Mouse (Mus musculus): ENCODE results near the gene Rfk. TPM values are rescaled to one million over a fixed set of nuclear protein-coding genes. Genes with fewer than 3 reads are reported as not detected.

Rfk gene
- polyA plus RNA-seq, 1 experiment from 2014 or later, result 80.8 TPM

DNA sequence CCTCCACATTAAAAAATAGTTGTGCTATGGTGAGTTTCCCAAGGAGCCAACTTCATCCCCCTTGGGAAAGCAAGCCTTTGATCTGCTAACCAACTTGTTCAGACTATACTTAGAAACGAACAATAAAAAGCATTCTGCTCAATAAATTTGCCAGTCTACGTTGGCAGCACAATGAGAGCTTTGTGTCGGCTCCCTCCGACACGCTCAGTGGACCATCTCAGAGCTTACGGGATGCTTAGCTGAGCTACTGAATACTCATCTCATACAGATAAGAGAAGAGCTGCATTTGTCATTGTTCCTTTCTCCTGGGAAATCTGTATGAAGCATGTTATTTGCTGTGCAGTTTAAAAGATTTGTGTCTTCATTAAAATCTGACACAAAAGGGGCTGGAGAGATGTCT lies 7.4 kb upstream of the Rfk start:
- H3K4me2 ChIP-seq, result no peak overlapping the region
- no peak for ATAC-seq (ENCODE audit: insufficient read depth, low FRiP score, low read depth)
- H3K9ac ChIP-seq, result no peak overlapping the region
- H3K27me3 ChIP-seq (replicated peaks), result no peaks in the 10 kb centered on the region
- no peaks in the 10 kb centered on the region for H3K36me3 ChIP-seq
- H3K4me3 ChIP-seq (replicated peaks), result no peak overlapping the region
- H3K27ac ChIP-seq, result no peak overlapping the region
- H3K4me1 ChIP-seq, result no peaks in the 10 kb centered on the region
- WGBS, result 72% methylated on average over 6 of the region's 6 CpGs
- H3K9me3 ChIP-seq, result no peaks in the 10 kb centered on the region

DNA sequence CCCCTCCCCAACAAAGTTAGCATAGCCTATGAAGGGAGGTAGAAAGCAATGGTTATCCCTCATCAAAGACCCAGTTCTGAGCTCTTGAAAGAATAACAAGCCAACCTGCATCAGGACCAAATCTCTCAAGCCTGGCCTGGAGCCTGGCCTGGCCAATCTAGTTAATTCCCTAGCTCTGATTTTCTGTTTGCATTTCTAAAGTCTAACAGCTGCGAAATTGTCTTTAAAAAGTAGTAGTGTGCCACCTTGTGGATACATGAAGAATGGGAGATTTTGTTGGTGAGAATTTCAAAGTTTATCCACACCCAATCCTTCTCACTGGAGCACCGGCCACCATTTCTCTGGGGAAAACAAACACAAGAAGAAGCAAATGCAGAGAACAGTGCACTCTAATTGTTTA lies 5.4 kb upstream of the Rfk start:
- no peak for ATAC-seq (ENCODE audit: insufficient read depth, low FRiP score, low read depth)
- 3% methylated on average over 2 of the region's 2 CpGs for WGBS

DNA sequence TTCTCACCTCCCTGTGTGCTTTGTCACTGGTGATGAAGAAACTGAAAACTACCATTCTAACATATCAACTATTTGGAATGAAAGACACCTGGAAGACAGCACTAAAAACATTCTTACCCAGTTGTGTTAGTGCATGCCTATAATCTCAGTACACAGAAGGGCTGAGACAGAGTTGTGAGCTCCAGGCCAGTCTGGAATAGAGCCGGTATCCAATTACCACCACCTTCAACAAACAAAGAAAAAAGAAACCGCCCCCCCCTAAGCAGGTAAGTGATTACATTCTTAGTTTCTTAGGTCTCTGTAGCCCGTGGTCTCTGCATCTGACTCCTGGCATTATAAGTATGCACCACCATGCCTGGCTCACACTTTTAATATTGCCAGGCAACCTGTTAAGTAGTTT lies 977 bp upstream of the Rfk start:
- Histone ChIP-seq H3K4me1 (no peaks in the 10 kb centered on the region), H3K4me2 (peak overlapping the region; percentile 69), H3K4me3 (replicated peaks) (no peak overlapping the region), H3K27me3 (replicated peaks) (no peaks in the 10 kb centered on the region), H3K9me3 (no peaks in the 10 kb centered on the region), H3K9ac (no peak overlapping the region), H3K27ac (no peak overlapping the region), H3K36me3 (no peaks in the 10 kb centered on the region)
- no peak for ATAC-seq (ENCODE audit: insufficient read depth, low FRiP score, low read depth)
- WGBS, result 24% methylated on average over 3 of the region's 3 CpGs

More for the DNA sequence above, 5.4 kb upstream of the Rfk start:
- Histone ChIP-seq H3K36me3 (no peaks in the 10 kb centered on the region), H3K27me3 (replicated peaks) (no peaks in the 10 kb centered on the region), H3K9ac (no peak overlapping the region), H3K4me1 (no peaks in the 10 kb centered on the region), H3K9me3 (no peaks in the 10 kb centered on the region), H3K4me2 (no peak overlapping the region), H3K27ac (no peak overlapping the region), H3K4me3 (replicated peaks) (no peak overlapping the region)

DNA sequence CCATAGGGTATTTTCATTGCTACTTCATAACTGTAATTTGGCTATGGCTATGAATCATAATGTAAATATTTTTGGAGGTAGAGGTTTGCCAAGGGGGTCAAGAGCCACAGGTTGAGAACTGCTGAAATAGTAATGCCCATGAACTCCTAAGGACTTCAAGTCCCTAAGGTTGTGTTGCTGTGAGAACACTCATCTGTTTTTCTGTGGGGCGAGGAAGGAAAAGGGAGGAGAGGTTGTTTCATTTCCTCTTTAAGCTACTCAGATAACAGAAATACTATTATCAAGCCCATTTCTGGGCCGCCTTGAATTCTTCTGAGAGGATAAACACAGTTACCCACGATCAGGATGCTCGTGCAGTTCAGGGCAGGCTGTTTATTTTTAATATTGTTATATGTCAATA lies 3.0 kb downstream of the Rfk start:
- H3K4me3 ChIP-seq (replicated peaks), result no peak overlapping the region
- 81% methylated on average over 4 of the region's 4 CpGs for WGBS

DNA sequence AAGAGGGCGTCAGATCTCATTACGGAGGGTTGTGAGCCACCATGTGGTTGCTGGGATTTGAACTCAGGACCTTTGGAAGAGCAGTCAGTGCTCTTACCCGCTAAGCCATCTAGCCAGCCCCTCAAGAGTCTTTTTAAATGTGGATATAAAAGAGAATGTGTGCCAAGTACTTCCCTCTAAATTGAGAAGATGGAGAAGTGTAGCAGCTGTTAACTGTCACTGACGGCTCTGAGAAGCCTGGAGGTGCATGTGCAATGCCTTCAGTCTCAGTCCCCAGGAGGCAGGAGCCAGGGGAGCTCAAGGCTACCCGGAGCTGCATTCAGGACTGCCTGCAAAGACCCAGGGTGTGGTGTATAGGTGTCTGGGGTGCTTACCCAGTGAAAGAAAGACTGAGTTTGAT lies 4.1 kb downstream of the Rfk start:
- ATAC-seq (ENCODE audit: insufficient read depth, low FRiP score, low read depth), result no peak
- H3K9ac ChIP-seq, result no peak overlapping the region
- H3K4me3 ChIP-seq (replicated peaks), result no peak overlapping the region
- H3K27ac ChIP-seq, result no peak overlapping the region
- peaks cover 14% of the 10 kb centered on the region; the same call in 1 of the 2 replicates for H3K36me3 ChIP-seq
- H3K27me3 ChIP-seq (replicated peaks), result no peaks in the 10 kb centered on the region
- H3K4me1 ChIP-seq, result no peaks in the 10 kb centered on the region
- no peak overlapping the region for H3K4me2 ChIP-seq
- 63% methylated on average over 5 of the region's 5 CpGs for WGBS
- no peaks in the 10 kb centered on the region for H3K9me3 ChIP-seq

More for the DNA sequence above, 3.0 kb downstream of the Rfk start:
- Histone ChIP-seq H3K36me3 (peaks cover 14% of the 10 kb centered on the region; the same call in 1 of the 2 replicates), H3K9me3 (no peaks in the 10 kb centered on the region), H3K27ac (no peak overlapping the region), H3K4me1 (no peaks in the 10 kb centered on the region), H3K4me2 (no peak overlapping the region), H3K27me3 (replicated peaks) (no peaks in the 10 kb centered on the region), H3K9ac (no peak overlapping the region)
- no peak for ATAC-seq (ENCODE audit: insufficient read depth, low FRiP score, low read depth)

DNA sequence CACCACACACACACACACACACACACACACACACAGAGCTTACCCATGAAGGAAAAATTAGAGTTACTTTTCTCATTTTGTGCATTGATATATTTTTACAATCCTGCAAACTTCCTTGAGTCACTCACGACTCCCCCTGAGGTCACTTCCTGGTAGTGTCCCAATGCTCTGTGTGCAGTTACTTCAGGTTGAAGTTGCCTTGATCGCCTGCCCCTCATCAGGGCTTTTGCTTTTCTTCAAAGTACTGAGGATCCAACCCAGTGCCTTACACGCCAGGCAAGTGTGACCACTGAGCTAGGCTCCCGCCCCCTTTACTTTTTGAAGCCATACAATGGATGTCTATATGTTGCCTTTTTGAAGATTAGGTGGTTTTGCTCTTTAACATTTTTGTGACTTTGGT lies 6.1 kb downstream of the Rfk start:
- Histone ChIP-seq H3K27ac (no peak overlapping the region), H3K9ac (no peak overlapping the region), H3K4me3 (replicated peaks) (no peak overlapping the region), H3K27me3 (replicated peaks) (no peaks in the 10 kb centered on the region), H3K36me3 (peaks cover 14% of the 10 kb centered on the region; the same call in 1 of the 2 replicates), H3K4me1 (no peaks in the 10 kb centered on the region), H3K9me3 (no peaks in the 10 kb centered on the region), H3K4me2 (no peak overlapping the region)
- 85% methylated on average over 4 of the region's 4 CpGs for WGBS
- no peak for ATAC-seq (ENCODE audit: insufficient read depth, low FRiP score, low read depth)

DNA sequence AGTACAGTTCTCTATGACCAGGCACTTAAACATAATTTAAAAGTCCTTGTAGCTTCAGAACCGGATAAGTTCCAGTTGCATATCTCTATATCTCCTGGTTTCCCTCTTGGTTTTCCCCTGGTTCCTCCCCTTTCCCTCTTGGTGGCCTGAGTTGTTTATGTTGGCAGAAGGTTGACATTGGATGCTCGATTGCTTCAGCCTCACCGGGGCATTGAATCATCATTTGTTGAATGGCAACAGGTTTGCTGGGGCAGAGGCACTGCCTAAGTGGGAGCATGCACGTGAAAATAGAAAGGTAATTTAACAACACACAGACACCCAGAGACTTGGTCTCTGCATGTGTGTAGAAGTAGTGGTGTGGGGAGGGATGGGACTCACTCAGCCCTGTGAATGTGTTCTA lies 6.7 kb downstream of the Rfk start:
- no peak overlapping the region for H3K27ac ChIP-seq
- no peak overlapping the region for H3K4me3 ChIP-seq (replicated peaks)
- ATAC-seq (ENCODE audit: insufficient read depth, low FRiP score, low read depth), result no peak
- no peaks in the 10 kb centered on the region for H3K4me1 ChIP-seq
- no peak overlapping the region for H3K4me2 ChIP-seq
- 74% methylated on average over 4 of the region's 4 CpGs for WGBS
- peaks cover 14% of the 10 kb centered on the region; the same call in 1 of the 2 replicates for H3K36me3 ChIP-seq
- no peaks in the 10 kb centered on the region for H3K9me3 ChIP-seq
- H3K27me3 ChIP-seq (replicated peaks), result no peaks in the 10 kb centered on the region
- no peak overlapping the region for H3K9ac ChIP-seq

DNA sequence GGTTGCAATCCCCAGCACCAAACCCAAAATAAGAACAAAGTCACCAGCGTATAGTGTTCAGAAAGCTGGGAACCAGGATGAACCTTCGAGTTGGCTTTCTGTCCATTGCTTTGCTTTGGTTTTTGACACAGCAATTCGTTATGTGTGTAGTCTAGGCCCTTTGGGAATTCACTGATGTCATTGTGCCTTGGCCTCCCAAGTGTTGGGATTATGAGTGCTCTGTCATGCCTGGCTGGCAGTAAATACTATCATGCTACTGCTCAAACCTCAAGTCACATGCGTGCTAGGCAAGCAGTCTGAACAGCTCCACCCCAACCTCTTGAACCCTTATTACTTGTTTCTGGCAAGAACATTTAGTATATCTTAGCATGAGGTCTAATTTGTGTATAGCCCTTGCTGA lies 9.3 kb downstream of the Rfk start:
- no peak for ATAC-seq (ENCODE audit: insufficient read depth, low FRiP score, low read depth)
- H3K4me2 ChIP-seq, result no peak overlapping the region

DNA sequence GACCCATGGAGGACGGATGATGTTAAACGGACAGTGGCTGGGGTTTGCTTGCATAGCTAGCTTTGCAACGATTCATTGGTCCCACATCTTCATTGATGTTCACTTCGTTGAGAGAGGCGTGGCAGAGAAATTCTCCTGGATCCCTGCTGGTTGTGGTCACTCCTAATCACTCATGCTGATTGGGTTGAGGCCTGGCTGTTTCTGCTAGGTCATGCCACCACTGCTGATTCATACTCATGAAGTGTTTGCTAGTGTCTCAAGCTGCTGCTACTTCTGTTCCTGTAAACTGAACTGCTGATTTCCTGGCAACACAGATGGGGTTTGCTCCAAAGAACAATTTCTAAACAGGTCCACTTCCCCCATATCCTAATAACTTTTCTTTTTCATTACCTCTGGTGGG lies 13.0 kb downstream of the Rfk start:
- 88% methylated on average over 5 of the region's 5 CpGs for WGBS
- H3K4me2 ChIP-seq, result no peak overlapping the region
- H3K9me3 ChIP-seq, result no peaks in the 10 kb centered on the region
- no peak overlapping the region for H3K4me3 ChIP-seq (replicated peaks)
- H3K27ac ChIP-seq, result no peak overlapping the region
- H3K27me3 ChIP-seq (replicated peaks), result no peaks in the 10 kb centered on the region
- no peak overlapping the region for H3K9ac ChIP-seq
- ATAC-seq (ENCODE audit: insufficient read depth, low FRiP score, low read depth), result no peak
- H3K36me3 ChIP-seq, result no peaks in the 10 kb centered on the region
- no peaks in the 10 kb centered on the region for H3K4me1 ChIP-seq

More for the DNA sequence above, 9.3 kb downstream of the Rfk start:
- Histone ChIP-seq H3K9ac (no peak overlapping the region), H3K4me3 (replicated peaks) (no peak overlapping the region), H3K4me1 (no peaks in the 10 kb centered on the region), H3K27me3 (replicated peaks) (no peaks in the 10 kb centered on the region), H3K36me3 (peaks cover 14% of the 10 kb centered on the region; the same call in 1 of the 2 replicates), H3K27ac (no peak overlapping the region), H3K9me3 (no peaks in the 10 kb centered on the region)
- WGBS, result 88% methylated on average over 4 of the region's 4 CpGs

DNA sequence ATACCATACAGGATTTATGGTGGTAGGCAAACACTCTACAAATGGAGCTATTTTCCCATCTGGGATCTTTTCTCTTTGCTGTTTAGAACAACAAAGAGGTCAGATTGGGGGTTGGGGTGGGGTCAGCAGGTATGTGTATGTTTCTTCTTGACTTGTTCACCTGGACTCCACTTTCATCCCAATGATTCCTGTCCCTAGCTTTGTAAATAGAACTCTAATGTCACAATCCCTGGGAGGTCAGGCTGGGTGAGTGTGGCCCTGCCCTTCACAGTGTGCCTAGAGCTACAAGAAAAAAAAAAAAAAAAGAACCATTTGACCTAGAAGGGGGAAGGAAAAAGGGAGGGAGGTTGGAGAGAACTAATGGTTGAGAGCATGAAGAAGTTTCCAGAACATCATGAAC lies 14.7 kb downstream of the Rfk start:
- no peaks in the 10 kb centered on the region for H3K9me3 ChIP-seq
- no peaks in the 10 kb centered on the region for H3K36me3 ChIP-seq
- no peak overlapping the region for H3K27ac ChIP-seq
- H3K4me2 ChIP-seq, result no peak overlapping the region
- no peaks in the 10 kb centered on the region for H3K4me1 ChIP-seq
- H3K27me3 ChIP-seq (replicated peaks), result no peaks in the 10 kb centered on the region
- no peak overlapping the region for H3K4me3 ChIP-seq (replicated peaks)
- H3K9ac ChIP-seq, result no peak overlapping the region
- no peak for ATAC-seq (ENCODE audit: insufficient read depth, low FRiP score, low read depth)

DNA sequence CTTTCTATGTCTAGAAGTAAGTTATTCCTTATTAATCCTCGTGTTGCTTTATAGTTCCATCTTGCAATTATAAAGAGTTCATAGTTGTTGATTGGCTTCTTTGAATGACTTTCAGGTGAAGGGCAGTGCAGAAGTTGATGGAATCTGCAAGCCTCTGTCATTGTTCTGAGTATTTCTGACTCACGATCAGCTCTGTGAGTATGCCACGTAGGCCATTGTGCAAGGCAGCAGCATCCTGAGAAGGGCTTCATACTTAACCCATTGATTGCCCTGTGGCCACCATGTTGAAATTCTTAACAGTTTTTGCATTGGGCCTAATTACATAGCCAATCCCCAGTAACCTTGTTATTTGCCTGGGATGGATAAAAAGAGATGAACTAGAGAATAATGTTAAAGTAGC lies 15.5 kb downstream of the Rfk start:
- Histone ChIP-seq H3K9me3 (no peaks in the 10 kb centered on the region), H3K27me3 (replicated peaks) (no peaks in the 10 kb centered on the region), H3K4me3 (replicated peaks) (no peak overlapping the region), H3K4me2 (no peak overlapping the region), H3K27ac (no peak overlapping the region), H3K4me1 (no peaks in the 10 kb centered on the region), H3K36me3 (no peaks in the 10 kb centered on the region), H3K9ac (no peak overlapping the region)
- 51% methylated on average over 3 of the region's 3 CpGs for WGBS
- ATAC-seq (ENCODE audit: insufficient read depth, low FRiP score, low read depth), result no peak

DNA sequence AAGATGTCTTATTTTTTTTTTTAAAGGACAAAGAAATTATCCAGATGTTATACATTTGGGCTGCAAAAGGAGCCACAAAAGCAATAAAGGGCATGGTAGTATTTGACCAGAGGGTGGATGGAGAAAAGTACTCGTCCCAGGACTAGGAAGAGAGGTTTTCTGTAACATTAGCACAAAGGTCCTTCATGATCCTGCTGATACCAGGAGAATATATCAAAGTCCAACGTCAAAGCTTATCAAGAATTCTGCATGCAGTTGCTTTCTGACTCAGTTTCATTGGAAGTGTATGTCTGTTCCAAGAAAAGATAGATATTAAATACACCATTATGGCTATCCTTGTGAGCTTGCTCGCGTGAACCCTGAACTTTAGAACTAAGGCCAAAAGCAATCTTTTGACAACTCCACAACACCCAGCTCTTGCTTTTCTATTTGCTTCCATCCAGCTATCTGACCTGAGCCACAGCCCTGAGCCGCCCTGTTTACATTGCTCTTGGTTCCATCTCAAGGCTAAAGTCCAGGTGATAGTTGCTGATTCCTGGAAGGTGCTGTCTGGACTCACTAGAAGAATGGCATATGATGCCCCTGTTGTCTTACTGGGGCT lies 16.7 kb downstream of the Rfk start:
- Histone ChIP-seq H3K9me3 (no peaks in the 10 kb centered on the region), H3K4me3 (replicated peaks) (no peak overlapping the region), H3K36me3 (no peaks in the 10 kb centered on the region), H3K9ac (no peak overlapping the region), H3K27me3 (replicated peaks) (no peaks in the 10 kb centered on the region), H3K4me1 (no peaks in the 10 kb centered on the region), H3K27ac (no peak overlapping the region), H3K4me2 (no peak overlapping the region)
- peak; percentile 73 for ATAC-seq (ENCODE audit: insufficient read depth, low FRiP score, low read depth)
- WGBS, result 55% methylated on average over 5 of the region's 5 CpGs

DNA sequence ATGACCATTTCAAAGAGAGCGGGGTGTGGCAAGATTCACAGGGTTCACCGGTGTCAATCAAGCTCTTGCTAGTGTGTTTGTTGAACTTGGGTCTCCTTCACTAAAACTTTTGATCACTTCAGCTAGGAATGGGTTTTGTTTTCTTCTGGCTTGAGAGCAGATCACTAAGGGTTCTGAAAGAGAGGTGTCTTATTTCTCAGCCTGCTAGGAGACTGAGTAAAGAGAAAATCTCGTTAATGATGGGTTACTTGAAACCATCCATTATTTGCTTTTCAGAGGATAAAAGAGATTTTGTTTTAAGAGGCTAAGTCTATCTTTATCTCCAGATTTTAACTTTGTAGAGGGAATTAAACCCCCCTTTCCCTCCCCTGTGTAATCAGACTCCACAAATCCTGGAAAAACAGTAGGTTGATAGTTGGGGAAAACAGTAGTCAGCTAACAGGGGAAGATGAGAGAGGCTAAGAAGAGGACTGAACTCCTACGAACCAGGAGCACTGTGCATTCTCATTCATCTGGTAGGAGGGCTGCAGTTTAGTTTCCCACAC lies 19.1 kb downstream of the Rfk start:
- Histone ChIP-seq H3K27ac (no peak overlapping the region), H3K27me3 (replicated peaks) (no peaks in the 10 kb centered on the region), H3K4me2 (no peak overlapping the region), H3K9me3 (no peaks in the 10 kb centered on the region), H3K9ac (no peak overlapping the region), H3K4me3 (replicated peaks) (no peak overlapping the region), H3K4me1 (no peaks in the 10 kb centered on the region), H3K36me3 (no peaks in the 10 kb centered on the region)
- 50% methylated on average over 4 of the region's 4 CpGs for WGBS
- ATAC-seq (ENCODE audit: insufficient read depth, low FRiP score, low read depth), result no peak
